Mouse (Mus musculus) embryonic facial prominence, embryonic 11.5 days (tissue): ENCODE measurements around the gene Gtsf2. TPM values are rescaled to one million over a fixed set of nuclear protein-coding genes. Genes with fewer than 3 reads are reported as not detected.

Experiments
- ATAC-seq: fragments of 200-750 bp; cut with Nextera tagmentation; replicated peaks from 2 replicates; pipeline ENCODE4 v1.8.0; 2017; ENCODE audit warnings: low read depth; ENCODE audit not compliant: insufficient number of reproducible peaks, low FRiP score, low TSS enrichment
- DNase-seq: peaks from one replicate; pipeline ENCODE4 v3.0.0-alpha.2; 2015; ENCODE audit warnings: low spot score
- H3K27ac ChIP-seq: fragments of 300-500 bp; sonication (generic); replicated peaks from 2 replicates; pipeline ENCODE4 v1.5.1; 2014; ENCODE audit warnings: mild to moderate bottlenecking, low read depth, low read length, control low read depth
- H3K27me3 ChIP-seq: fragments of 300-500 bp; sonication (generic); 2 replicates; pipeline ENCODE4 v1.6.1; 2014; ENCODE audit warnings: mild to moderate bottlenecking, low read length, moderate library complexity, mixed read lengths; ENCODE audit not compliant: control insufficient read depth, insufficient read depth
- H3K36me3 ChIP-seq: fragments of 300-500 bp; sonication (generic); replicated peaks from 2 replicates; pipeline ENCODE4 v1.6.1; 2014; ENCODE audit warnings: low read depth, mild to moderate bottlenecking, low read length, moderate library complexity, mixed read lengths; ENCODE audit not compliant: control insufficient read depth, insufficient read depth
- H3K4me1 ChIP-seq: fragments of 300-500 bp; sonication (generic); 2 replicates; pipeline ENCODE4 v1.6.1; 2014; ENCODE audit warnings: low read length, mixed read lengths; ENCODE audit not compliant: control insufficient read depth, insufficient read depth
- H3K4me2 ChIP-seq: fragments of 300-500 bp; sonication (generic); 2 replicates; pipeline ENCODE4 v1.6.1; 2014; ENCODE audit warnings: low read depth, mild to moderate bottlenecking, control low read depth, low read length, moderate library complexity
- H3K4me3 ChIP-seq: fragments of 300-500 bp; sonication (generic); 2 replicates; pipeline ENCODE4 v1.5.1; 2014; ENCODE audit warnings: low read depth, low read length, control low read depth
- H3K9ac ChIP-seq: fragments of 300-500 bp; sonication (generic); replicated peaks from 2 replicates; pipeline ENCODE4 v1.6.1; 2014; ENCODE audit warnings: mild to moderate bottlenecking, control low read depth, low read length
- H3K9me3 ChIP-seq: fragments of 300-500 bp; sonication (generic); replicated peaks from 2 replicates; pipeline ENCODE4 v1.6.1; 2016; ENCODE audit warnings: mild to moderate bottlenecking, low read length, inconsistent platforms, mixed read lengths; ENCODE audit not compliant: control insufficient read depth
- WGBS: fragments of 180-500 bp; shearing (Covaris S2); extraction: QIAGEN DNeasy Blood & Tissue Kit; methylation state at CpG from one replicate; pipeline ENCODE4 v1.1.7; 2014; 5-methylcytosine and 5-hydroxymethylcytosine counted together
- polyA plus RNA-seq: library from polyadenylated mRNA; unstranded; fragments of >200 nt; fragmentation: Nextera tagmentation; extraction: Ambion mirVana; gene quantifications from 2 replicates; pipeline ENCODE4 v1.2.1, GENCODE M21; 2014

Gene Gtsf2
- polyA plus RNA-seq, 1 experiment from 2014 or later = not detected

GRCm38 (mm10) chr15:103479080-103479606, 30.9 kb upstream of the Gtsf2 start:
- no peak overlapping the region for H3K4me2 ChIP-seq
- H3K4me3 ChIP-seq = no peak overlapping the region
- no peak overlapping the region for H3K27ac ChIP-seq
- 77% methylated on average over 1 of the region's 1 CpGs for whole genome bisulfite sequencing
- no peaks in the 10 kb centered on the region for H3K36me3 ChIP-seq
- H3K9me3 ChIP-seq = no peaks in the 10 kb centered on the region
- ATAC-seq (no peak), DNase-seq (no peak)
- H3K9ac ChIP-seq = no peak overlapping the region
- no peaks in the 10 kb centered on the region for H3K4me1 ChIP-seq
- no peaks in the 10 kb centered on the region for H3K27me3 ChIP-seq

GRCm38 (mm10) chr15:103473769-103474168, 25.5 kb upstream of the Gtsf2 start:
- H3K36me3 ChIP-seq = no peaks in the 10 kb centered on the region
- H3K4me2 ChIP-seq = no peak overlapping the region
- H3K27me3 ChIP-seq = no peaks in the 10 kb centered on the region
- DNase-seq (no peak), ATAC-seq (no peak)
- no peak overlapping the region for H3K27ac ChIP-seq
- H3K9ac ChIP-seq = no peak overlapping the region
- H3K9me3 ChIP-seq = no peaks in the 10 kb centered on the region
- WGBS = 74% methylated on average over 5 of the region's 5 CpGs
- no peak overlapping the region for H3K4me3 ChIP-seq
- no peaks in the 10 kb centered on the region for H3K4me1 ChIP-seq

- DNase-seq (no peak), ATAC-seq (no peak)
- Histone ChIP-seq H3K27me3 (no peaks in the 10 kb centered on the region), H3K4me2 (no peak overlapping the region), H3K4me3 (no peak overlapping the region), H3K9ac (no peak overlapping the region), H3K4me1 (no peaks in the 10 kb centered on the region), H3K36me3 (no peaks in the 10 kb centered on the region), H3K27ac (no peak overlapping the region), H3K9me3 (no peaks in the 10 kb centered on the region)
- WGBS = 88% methylated on average over 7 of the region's 7 CpGs
These were observed 24.9 kb upstream of the Gtsf2 start for GRCm38 (mm10) chr15:103473182-103473581.

GRCm38 (mm10) chr15:103472265-103472664, 24.0 kb upstream of the Gtsf2 start:
- no peaks in the 10 kb centered on the region for H3K4me1 ChIP-seq
- no peak overlapping the region for H3K4me2 ChIP-seq
- no peak for DNase-seq
- ATAC-seq = no peak
- no peaks in the 10 kb centered on the region for H3K9me3 ChIP-seq
- no peaks in the 10 kb centered on the region for H3K27me3 ChIP-seq
- 63% methylated on average over 3 of the region's 3 CpGs for WGBS
- H3K36me3 ChIP-seq = no peaks in the 10 kb centered on the region
- no peak overlapping the region for H3K4me3 ChIP-seq
- no peak overlapping the region for H3K27ac ChIP-seq
- H3K9ac ChIP-seq = no peak overlapping the region

GRCm38 (mm10) chr15:103471488-103472194, 23.4 kb upstream of the Gtsf2 start:
- no peak overlapping the region for H3K9ac ChIP-seq
- H3K4me3 ChIP-seq = no peak overlapping the region
- H3K36me3 ChIP-seq = no peaks in the 10 kb centered on the region
- no peak for DNase-seq
- no peak overlapping the region for H3K4me2 ChIP-seq
- H3K27ac ChIP-seq = no peak overlapping the region
- H3K9me3 ChIP-seq = no peaks in the 10 kb centered on the region
- no peaks in the 10 kb centered on the region for H3K27me3 ChIP-seq
- WGBS = 80% methylated on average over 7 of the region's 7 CpGs
- ATAC-seq = no peak
- H3K4me1 ChIP-seq = no peaks in the 10 kb centered on the region

- H3K4me3 ChIP-seq = no peak overlapping the region
- WGBS = 70% methylated on average over 7 of the region's 7 CpGs
- no peaks in the 10 kb centered on the region for H3K4me1 ChIP-seq
- no peak overlapping the region for H3K27ac ChIP-seq
- H3K36me3 ChIP-seq = no peaks in the 10 kb centered on the region
- no peak overlapping the region for H3K4me2 ChIP-seq
- H3K9ac ChIP-seq = no peak overlapping the region
- H3K9me3 ChIP-seq = no peaks in the 10 kb centered on the region
- no peak for DNase-seq
- no peak for ATAC-seq
- no peaks in the 10 kb centered on the region for H3K27me3 ChIP-seq
These were observed 14.4 kb upstream of the Gtsf2 start for GRCm38 (mm10) chr15:103462539-103463261.

GRCm38 (mm10) chr15:103454449-103454848, 6.2 kb upstream of the Gtsf2 start:
- H3K4me3 ChIP-seq = no peak overlapping the region
- ATAC-seq (no peak), DNase-seq (no peak)
- 83% methylated on average over 6 of the region's 6 CpGs for WGBS
- H3K4me2 ChIP-seq = no peak overlapping the region
- H3K27ac ChIP-seq = no peak overlapping the region
- no peaks in the 10 kb centered on the region for H3K27me3 ChIP-seq
- no peaks in the 10 kb centered on the region for H3K4me1 ChIP-seq
- no peaks in the 10 kb centered on the region for H3K36me3 ChIP-seq
- no peak overlapping the region for H3K9ac ChIP-seq
- no peaks in the 10 kb centered on the region for H3K9me3 ChIP-seq

GRCm38 (mm10) chr15:103453551-103454218, 5.4 kb upstream of the Gtsf2 start, which contains the start of gene Nckap1l:
TSS of gene Nckap1l (plus strand) at chr15:103453794.
- Histone ChIP-seq H3K27ac (no peak within 1 kb of the TSS), H3K4me3 (no peak within 1 kb of the TSS), H3K9ac (no peak within 1 kb of the TSS), H3K9me3 (no peaks in the 10 kb centered on the region), H3K36me3 (no peaks in the 10 kb centered on the region), H3K4me2 (no peak within 1 kb of the TSS), H3K27me3 (no peaks in the 10 kb centered on the region), H3K4me1 (no peaks in the 10 kb centered on the region)
- ATAC-seq = no peak
- no peak for DNase-seq
- 88% methylated on average over 13 of the region's 13 CpGs for WGBS
